Mouse (Mus musculus): ENCODE measurements around the gene Fam193a. TPM values are rescaled to one million over a fixed set of nuclear protein-coding genes. Genes with fewer than 3 reads are reported as not detected.
A peak's percentile ranks its signal among the peaks of the same experiment; 100 is the strongest.

Fam193a gene
- polyA plus RNA-seq, 1 experiment from 2014 or later = 3.2 TPM

DNA sequence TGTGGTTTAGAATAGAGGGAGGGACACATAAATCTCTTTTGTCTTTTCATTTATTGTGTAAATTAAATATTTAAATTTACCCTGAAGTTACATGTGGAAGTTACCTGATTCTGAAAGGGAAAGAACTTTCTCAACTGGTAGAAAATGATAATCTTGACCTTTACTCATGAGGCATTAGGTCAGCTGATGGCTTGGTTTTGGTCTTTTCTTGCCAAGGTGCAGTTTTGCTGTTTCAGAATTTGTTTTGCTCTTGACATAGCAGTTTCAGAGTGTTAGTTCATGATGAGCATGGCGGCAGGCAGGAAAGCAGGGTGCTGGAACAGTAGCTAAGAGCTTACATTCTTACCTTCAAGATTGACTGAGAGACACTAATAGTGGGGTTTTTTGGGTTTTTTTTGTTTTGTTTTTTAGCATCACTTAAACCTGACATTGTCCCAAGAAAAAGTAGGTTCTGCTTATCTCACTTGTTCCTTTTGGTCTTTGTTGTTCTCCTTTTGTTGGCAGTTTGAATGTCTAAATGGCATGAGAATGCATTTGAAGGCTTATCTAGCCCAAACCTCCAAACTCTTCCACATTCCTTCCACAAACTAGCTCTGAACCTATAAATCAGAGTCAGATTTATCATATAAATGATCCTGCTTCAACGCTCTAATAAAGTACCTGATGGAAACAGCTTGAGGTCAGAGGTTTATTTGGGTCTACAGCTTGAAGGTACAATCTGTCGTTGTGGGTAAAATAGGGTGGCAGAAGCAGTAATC, 47.7 kb downstream of the Fam193a start:
- Histone ChIP-seq H3K9ac (no peak overlapping the region), H3K27ac (replicated peaks) (no peak overlapping the region), H3K4me1 (replicated peaks) (no peaks in the 10 kb centered on the region), H3K4me3 (replicated peaks) (no peak overlapping the region), H3K27me3 (no peaks in the 10 kb centered on the region), H3K9me3 (replicated peaks) (no peaks in the 10 kb centered on the region), H3K36me3 (replicated peaks) (peaks cover 27% of the 10 kb centered on the region), H3K4me2 (no peak overlapping the region)
- no peak for ATAC-seq (ENCODE audit: insufficient read depth)
- WGBS (ENCODE audit: insufficient replicate concordance) = 79% methylated on average over 3 of the region's 3 CpGs

DNA sequence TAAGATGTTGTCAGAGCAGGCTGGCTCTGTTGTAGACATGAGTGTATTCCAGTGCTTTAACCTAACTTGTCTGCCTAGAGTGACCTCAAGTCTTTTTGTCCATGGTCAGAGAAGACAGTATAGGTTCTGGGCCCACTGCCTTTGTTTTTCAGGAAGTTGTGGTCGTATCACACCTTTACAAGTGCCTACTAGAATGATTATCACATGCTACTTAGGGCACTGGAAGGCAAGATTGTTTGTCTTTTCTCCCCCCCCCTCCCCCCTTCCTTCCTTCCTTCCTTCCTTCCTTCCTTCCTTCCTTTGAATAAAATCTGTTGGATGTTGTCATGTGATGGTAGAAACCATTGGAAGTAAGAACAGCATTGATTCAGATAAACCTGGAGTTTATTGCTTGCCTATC, 49.5 kb downstream of the Fam193a start:
- no peak for ATAC-seq (ENCODE audit: insufficient read depth)

DNA sequence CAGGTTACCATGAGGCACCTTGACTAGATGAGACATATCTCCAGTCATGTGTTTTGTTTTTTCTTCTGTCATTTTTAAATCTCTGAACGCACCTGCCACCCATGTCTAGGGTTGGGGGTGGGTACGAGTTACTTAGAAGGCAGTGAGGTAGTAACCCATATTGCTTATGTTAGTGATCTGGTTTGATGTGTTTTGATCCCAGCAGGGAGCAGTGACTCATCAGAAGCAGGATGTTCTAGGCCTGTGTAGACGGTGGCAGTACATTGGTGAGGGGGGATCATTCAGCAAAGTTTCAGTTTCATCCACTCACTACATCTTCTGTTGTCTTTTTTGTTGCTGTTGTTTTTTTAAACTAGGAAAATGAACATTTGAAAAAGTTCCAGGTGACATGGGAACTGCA, 61.0 kb downstream of the Fam193a start:
- 69% methylated on average over 3 of the region's 3 CpGs for WGBS (ENCODE audit: insufficient replicate concordance)
- no peak overlapping the region for H3K9ac ChIP-seq
- H3K27ac ChIP-seq (replicated peaks) = no peak overlapping the region
- no peaks in the 10 kb centered on the region for H3K9me3 ChIP-seq (replicated peaks)
- H3K27me3 ChIP-seq = no peaks in the 10 kb centered on the region
- peaks cover 83% of the 10 kb centered on the region for H3K36me3 ChIP-seq (replicated peaks)
- H3K4me1 ChIP-seq (replicated peaks) = no peaks in the 10 kb centered on the region
- ATAC-seq (ENCODE audit: insufficient read depth) = no peak
- no peak overlapping the region for H3K4me3 ChIP-seq (replicated peaks)
- H3K4me2 ChIP-seq = no peak overlapping the region

More for the DNA sequence above, 49.5 kb downstream of the Fam193a start:
- Histone ChIP-seq H3K4me1 (replicated peaks) (no peaks in the 10 kb centered on the region), H3K27me3 (no peaks in the 10 kb centered on the region), H3K9me3 (replicated peaks) (no peaks in the 10 kb centered on the region), H3K4me2 (no peak overlapping the region), H3K9ac (no peak overlapping the region), H3K4me3 (replicated peaks) (no peak overlapping the region), H3K27ac (replicated peaks) (no peak overlapping the region), H3K36me3 (replicated peaks) (peaks cover 34% of the 10 kb centered on the region)
- WGBS (ENCODE audit: insufficient replicate concordance) = 42% methylated on average over 1 of the region's 1 CpGs

DNA sequence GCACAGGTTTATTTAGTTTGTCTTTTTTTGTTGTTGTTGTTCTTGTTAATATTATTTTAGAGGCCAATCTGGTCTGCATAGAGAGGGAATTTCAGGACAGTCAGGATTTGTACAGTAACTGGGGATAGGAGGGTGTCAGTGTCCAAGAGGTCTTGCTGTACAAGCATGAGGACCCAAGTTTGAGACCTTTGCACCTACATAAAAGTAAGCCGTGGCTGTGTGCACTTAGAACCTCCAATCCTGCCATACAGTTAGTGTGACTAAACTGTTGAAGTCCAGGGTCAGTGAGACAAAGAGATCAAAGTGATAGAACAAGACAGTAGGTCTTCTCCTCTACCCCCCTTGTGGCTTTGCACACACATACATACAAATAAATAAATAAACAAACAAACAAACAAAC, 64.1 kb downstream of the Fam193a start:
- WGBS (ENCODE audit: insufficient replicate concordance) = 82% methylated on average over 1 of the region's 1 CpGs
- no peak overlapping the region for H3K4me2 ChIP-seq
- no peak for ATAC-seq (ENCODE audit: insufficient read depth)
- no peaks in the 10 kb centered on the region for H3K9me3 ChIP-seq (replicated peaks)
- H3K27me3 ChIP-seq = no peaks in the 10 kb centered on the region
- no peak overlapping the region for H3K9ac ChIP-seq
- H3K4me1 ChIP-seq (replicated peaks) = no peaks in the 10 kb centered on the region
- H3K4me3 ChIP-seq (replicated peaks) = no peak overlapping the region
- H3K36me3 ChIP-seq (replicated peaks) = peaks cover 80% of the 10 kb centered on the region
- no peak overlapping the region for H3K27ac ChIP-seq (replicated peaks)

DNA sequence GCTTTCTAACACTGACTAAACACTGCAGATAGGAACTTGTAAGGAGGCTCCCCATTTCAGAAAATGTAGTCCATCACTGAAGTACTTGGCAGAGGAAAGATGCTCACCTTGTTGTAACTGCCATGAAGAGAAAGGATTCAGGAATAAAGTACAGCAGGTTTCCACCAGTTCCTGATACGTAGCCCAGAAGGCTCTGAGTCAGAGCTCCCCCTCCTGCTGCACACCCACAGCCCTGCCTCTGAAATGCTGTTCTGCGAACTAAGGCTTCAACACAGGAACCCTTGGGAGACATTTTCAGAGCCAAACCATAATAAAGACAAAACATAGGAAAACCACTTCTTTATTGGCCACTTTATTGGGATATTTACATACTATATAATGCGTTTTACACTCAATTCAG, 64.5 kb downstream of the Fam193a start:
- H3K27ac ChIP-seq (replicated peaks) = no peak overlapping the region
- H3K4me3 ChIP-seq (replicated peaks) = no peak overlapping the region
- no peak overlapping the region for H3K9ac ChIP-seq
- no peaks in the 10 kb centered on the region for H3K4me1 ChIP-seq (replicated peaks)
- ATAC-seq (ENCODE audit: insufficient read depth) = no peak
- no peaks in the 10 kb centered on the region for H3K9me3 ChIP-seq (replicated peaks)
- WGBS (ENCODE audit: insufficient replicate concordance) = 80% methylated on average over 3 of the region's 3 CpGs
- no peak overlapping the region for H3K4me2 ChIP-seq
- H3K36me3 ChIP-seq (replicated peaks) = peaks cover 76% of the 10 kb centered on the region
- H3K27me3 ChIP-seq = no peaks in the 10 kb centered on the region

DNA sequence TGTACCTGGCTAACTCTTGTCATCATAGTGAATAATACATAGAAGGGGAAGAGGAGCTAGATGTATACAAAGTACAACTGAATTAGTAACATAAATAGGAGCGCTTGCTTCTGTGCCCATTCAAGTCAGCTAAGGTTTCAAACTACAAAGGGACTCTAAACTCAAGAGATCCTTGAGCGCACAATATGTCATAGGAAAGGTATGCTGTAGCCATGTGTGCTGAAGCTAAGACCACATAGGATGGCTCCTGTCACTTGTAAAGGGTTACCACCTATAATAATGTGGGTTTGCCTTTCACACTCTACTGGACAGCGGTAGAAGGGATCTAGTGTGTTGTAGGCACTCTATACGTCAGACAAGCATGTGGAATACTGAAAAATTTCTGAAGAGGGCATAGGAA, 68.3 kb downstream of the Fam193a start:
- Histone ChIP-seq H3K36me3 (replicated peaks) (peaks cover 71% of the 10 kb centered on the region), H3K4me2 (no peak overlapping the region), H3K4me1 (replicated peaks) (peaks cover 16% of the 10 kb centered on the region), H3K9me3 (replicated peaks) (no peaks in the 10 kb centered on the region), H3K9ac (no peak overlapping the region), H3K27ac (replicated peaks) (no peak overlapping the region), H3K27me3 (no peaks in the 10 kb centered on the region), H3K4me3 (replicated peaks) (no peak overlapping the region)
- WGBS (ENCODE audit: insufficient replicate concordance) = 84% methylated on average over 4 of the region's 4 CpGs
- no peak for ATAC-seq (ENCODE audit: insufficient read depth)

DNA sequence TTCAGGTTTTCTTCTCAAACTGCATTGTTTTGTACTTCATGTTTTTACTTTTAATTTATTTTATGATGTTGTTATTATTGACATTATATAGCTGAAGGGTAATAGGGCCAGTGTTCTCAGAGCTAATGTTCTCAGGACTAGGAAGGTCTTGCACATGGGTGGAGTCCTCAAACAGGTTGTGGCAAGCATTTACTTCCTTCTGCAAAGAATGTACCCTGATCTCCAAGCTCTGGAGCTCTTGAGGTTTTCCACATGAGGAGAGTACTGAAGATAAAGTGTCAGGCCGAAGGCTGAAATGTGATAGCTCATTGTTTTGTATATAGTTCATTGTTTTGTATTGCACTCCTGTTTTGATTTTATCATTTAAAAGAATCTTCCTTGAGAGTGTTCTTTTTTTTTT, 68.9 kb downstream of the Fam193a start:
- Histone ChIP-seq H3K4me2 (no peak overlapping the region), H3K9ac (no peak overlapping the region), H3K27ac (replicated peaks) (no peak overlapping the region), H3K4me1 (replicated peaks) (peaks cover 16% of the 10 kb centered on the region), H3K4me3 (replicated peaks) (no peak overlapping the region), H3K9me3 (replicated peaks) (no peaks in the 10 kb centered on the region), H3K36me3 (replicated peaks) (peaks cover 74% of the 10 kb centered on the region), H3K27me3 (no peaks in the 10 kb centered on the region)
- WGBS (ENCODE audit: insufficient replicate concordance) = 55% methylated on average over 1 of the region's 1 CpGs
- no peak for ATAC-seq (ENCODE audit: insufficient read depth)

DNA sequence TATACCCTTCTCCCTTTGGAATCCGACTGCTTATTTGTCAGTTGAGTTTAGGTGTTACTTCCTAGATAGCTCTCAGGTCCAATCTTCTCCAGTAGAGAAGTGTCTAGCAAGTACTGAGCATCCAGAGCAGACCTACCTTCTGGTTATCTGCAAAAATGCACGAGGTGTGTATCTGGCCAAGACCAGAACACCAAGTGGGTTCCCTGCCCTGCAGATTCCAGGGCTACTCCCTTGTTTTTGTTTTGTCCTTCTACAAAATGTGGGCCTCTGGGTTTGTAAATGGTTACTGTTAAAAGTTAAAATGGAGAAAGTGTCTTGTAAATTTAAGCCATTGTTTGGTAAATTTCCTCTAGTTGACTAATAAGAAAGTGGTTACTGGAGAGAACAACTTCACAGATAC, 70.0 kb downstream of the Fam193a start:
- no peak overlapping the region for H3K4me2 ChIP-seq
- H3K9ac ChIP-seq = no peak overlapping the region
- H3K36me3 ChIP-seq (replicated peaks) = peaks cover 74% of the 10 kb centered on the region
- peak; percentile 57 for ATAC-seq (ENCODE audit: insufficient read depth)
- H3K4me1 ChIP-seq (replicated peaks) = peaks cover 16% of the 10 kb centered on the region
- 63% methylated on average over 2 of the region's 2 CpGs for WGBS (ENCODE audit: insufficient replicate concordance)
- no peak overlapping the region; the same call in 1 of the 2 replicates for H3K27ac ChIP-seq (replicated peaks)
- H3K9me3 ChIP-seq (replicated peaks) = no peaks in the 10 kb centered on the region
- no peaks in the 10 kb centered on the region for H3K27me3 ChIP-seq
- no peak overlapping the region for H3K4me3 ChIP-seq (replicated peaks)

DNA sequence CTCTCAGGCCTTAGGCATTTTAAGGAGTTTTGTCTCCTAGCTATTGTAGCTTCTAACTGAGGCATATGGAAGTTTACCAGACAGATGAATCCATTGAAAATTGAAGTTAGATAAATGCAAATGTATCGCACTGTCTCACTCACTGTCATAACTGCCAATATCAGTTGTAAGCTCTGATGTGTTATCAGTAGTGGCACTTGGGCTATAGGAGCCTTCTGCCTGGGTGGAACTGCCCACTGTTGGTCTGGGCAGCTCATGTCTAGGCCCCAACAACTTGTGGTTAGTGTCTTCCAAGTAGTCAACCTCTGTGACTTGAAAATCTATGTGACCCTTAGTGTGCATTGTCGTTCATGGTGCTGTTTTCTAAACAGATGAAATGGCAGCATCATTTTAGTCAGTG, 72.1 kb downstream of the Fam193a start:
- ATAC-seq (ENCODE audit: insufficient read depth) = no peak
- H3K4me2 ChIP-seq = no peak overlapping the region
- WGBS (ENCODE audit: insufficient replicate concordance) = 57% methylated on average over 2 of the region's 2 CpGs
- no peaks in the 10 kb centered on the region for H3K9me3 ChIP-seq (replicated peaks)
- H3K27me3 ChIP-seq = no peaks in the 10 kb centered on the region
- H3K36me3 ChIP-seq (replicated peaks) = peaks cover 74% of the 10 kb centered on the region
- no peak overlapping the region for H3K4me3 ChIP-seq (replicated peaks)
- H3K9ac ChIP-seq = no peak overlapping the region
- H3K4me1 ChIP-seq (replicated peaks) = peaks cover 16% of the 10 kb centered on the region
- H3K27ac ChIP-seq (replicated peaks) = no peak overlapping the region

DNA sequence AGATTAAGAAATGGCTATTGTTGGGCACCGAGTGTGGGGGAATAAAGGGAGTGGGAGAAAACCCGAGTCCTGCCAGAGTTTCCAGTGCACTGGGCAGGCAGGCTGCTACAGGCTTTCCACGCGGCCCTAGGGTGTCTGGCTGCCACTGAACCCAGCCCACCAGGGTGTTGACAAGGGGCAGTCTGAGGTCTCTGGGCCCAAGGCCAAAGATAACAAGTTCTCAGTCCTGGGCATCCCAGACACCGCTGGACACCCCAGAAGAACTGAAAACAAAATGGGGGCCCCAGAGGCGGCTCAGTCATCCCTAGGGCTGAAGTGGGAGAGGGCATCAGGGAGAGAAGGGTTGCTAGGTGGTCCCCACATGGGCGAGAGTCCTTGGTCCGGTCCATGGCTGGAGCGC, 76.5 kb downstream of the Fam193a start:
- no peak overlapping the region for H3K4me2 ChIP-seq
- H3K9ac ChIP-seq = no peak overlapping the region
- H3K27ac ChIP-seq (replicated peaks) = no peak overlapping the region
- H3K9me3 ChIP-seq (replicated peaks) = no peaks in the 10 kb centered on the region
- H3K4me3 ChIP-seq (replicated peaks) = no peak overlapping the region
- ATAC-seq (ENCODE audit: insufficient read depth) = no peak
- WGBS (ENCODE audit: insufficient replicate concordance) = 83% methylated on average over 9 of the region's 9 CpGs
- peaks cover 8% of the 10 kb centered on the region for H3K4me1 ChIP-seq (replicated peaks)
- no peaks in the 10 kb centered on the region for H3K27me3 ChIP-seq
- peaks cover 62% of the 10 kb centered on the region for H3K36me3 ChIP-seq (replicated peaks)

DNA sequence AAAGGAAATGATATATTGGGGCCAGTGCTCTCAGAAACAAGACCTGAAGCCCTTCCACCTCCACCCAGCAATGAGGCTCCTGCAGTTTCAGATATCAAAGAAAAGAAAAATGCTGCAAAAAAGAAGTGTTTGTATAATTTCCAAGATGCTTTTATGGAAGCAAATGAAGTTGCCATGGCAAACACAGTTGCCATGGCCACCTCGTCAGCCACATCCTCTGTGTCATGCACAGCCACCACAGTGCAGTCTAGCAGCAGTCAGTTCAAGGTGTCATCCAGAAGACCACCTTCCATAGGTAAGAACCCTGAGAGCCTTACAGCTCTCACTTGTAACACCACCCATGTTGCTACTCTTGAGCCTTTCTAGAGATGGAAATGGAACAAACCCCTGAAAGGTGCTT, 89.3 kb downstream of the Fam193a start:
- Histone ChIP-seq H3K4me1 (replicated peaks) (no peaks in the 10 kb centered on the region), H3K27me3 (no peaks in the 10 kb centered on the region), H3K9ac (no peak overlapping the region), H3K27ac (replicated peaks) (no peak overlapping the region), H3K4me2 (no peak overlapping the region), H3K9me3 (replicated peaks) (no peaks in the 10 kb centered on the region), H3K36me3 (replicated peaks) (peaks cover 87% of the 10 kb centered on the region), H3K4me3 (replicated peaks) (no peak overlapping the region)
- ATAC-seq (ENCODE audit: insufficient read depth) = no peak
- WGBS (ENCODE audit: insufficient replicate concordance) = 77% methylated on average over 1 of the region's 1 CpGs

DNA sequence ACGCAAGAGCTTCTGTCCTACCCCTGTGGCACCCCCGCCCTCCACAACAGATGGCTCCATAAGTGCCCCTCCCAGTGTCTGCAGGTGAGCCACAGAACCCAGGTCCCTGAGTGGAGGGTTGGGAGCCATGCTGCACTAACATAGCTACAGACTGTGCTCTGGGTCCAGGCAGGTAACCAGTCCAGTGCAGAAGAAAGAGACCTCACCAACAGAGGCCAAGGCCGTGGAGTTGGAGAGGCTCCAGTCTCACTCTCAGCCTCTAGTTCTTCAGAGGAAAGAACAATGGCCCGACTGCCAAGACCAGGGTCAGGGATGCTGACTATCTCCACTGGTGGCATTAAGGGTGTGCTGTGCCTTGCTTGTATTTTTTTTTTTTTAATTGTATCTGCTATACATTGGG, 91.6 kb downstream of the Fam193a start:
- H3K9ac ChIP-seq = no peak overlapping the region
- no peaks in the 10 kb centered on the region for H3K9me3 ChIP-seq (replicated peaks)
- no peaks in the 10 kb centered on the region for H3K4me1 ChIP-seq (replicated peaks)
- peaks cover 93% of the 10 kb centered on the region for H3K36me3 ChIP-seq (replicated peaks)
- no peak for ATAC-seq (ENCODE audit: insufficient read depth)
- H3K4me2 ChIP-seq = no peak overlapping the region
- WGBS (ENCODE audit: insufficient replicate concordance) = 83% methylated on average over 4 of the region's 4 CpGs
- H3K4me3 ChIP-seq (replicated peaks) = no peak overlapping the region
- no peak overlapping the region for H3K27ac ChIP-seq (replicated peaks)
- H3K27me3 ChIP-seq = no peaks in the 10 kb centered on the region
